10 mouse cellular contexts compared by ENCODE assay signal in genomic region chr5:119193699-119194681, GRCm38 (mm10).
DNase-seq lines count a peak whose midpoint lies in the region; ATAC-seq and TF ChIP-seq lines count a peak whose summit lies in the region.
"Had no signal": no experiment of that assay in that cellular context is flagged by ENCODE, and none has a peak within 500 bp of the region (broad histone marks: within the 10 kb centered on the region; RNA-seq: fewer than 3 reads in every experiment).

No protein-coding gene starts in this region.

- H3K4me2 ChIP-seq in kidney, postnatal 0 days (ENCODE audit: low read length) = no peak overlapping the region
- no peak overlapping the region for H3K4me2 ChIP-seq in kidney, embryonic 14.5 days (replicated peaks; ENCODE audit: low read depth, low read length)
- H3K4me2 ChIP-seq: forebrain, embryonic 12.5 days had no signal

- no peak overlapping the region for H3K4me3 ChIP-seq in kidney, postnatal 0 days (replicated peaks; ENCODE audit: low read depth, low read length)
- no peak overlapping the region for H3K4me3 ChIP-seq in kidney, embryonic 14.5 days (ENCODE audit: low read length)
- H3K4me3 ChIP-seq in thymus, adult 2 months (ENCODE audit: control insufficient read depth, insufficient read depth, low read length) = no peak overlapping the region
- H3K4me3 ChIP-seq: forebrain, embryonic 12.5 days had no signal

- H3K9ac ChIP-seq in kidney, postnatal 0 days (ENCODE audit: low read depth, low read length) = no peak overlapping the region
- no peak overlapping the region for H3K9ac ChIP-seq in kidney, embryonic 14.5 days (ENCODE audit: low read depth, low read length)
- H3K9ac ChIP-seq: forebrain, embryonic 12.5 days had no signal

- DNase-seq in kidney, postnatal 0 days (ENCODE audit: low spot score) = peak; percentile 49
- DNase-seq in embryo, embryonic 11 days = peak; percentile 42
- peak; percentile 63 for DNase-seq in gastrocnemius, postnatal 25 days
- DNase-seq in kidney, postnatal 4 days = peak; percentile 33 to 42
- no peak for DNase-seq in layer of hippocampus, adult 11-12 months (ENCODE audit: low spot score)
- DNase-seq in thymus, adult 2 months = no peak
- DNase-seq: right cerebral cortex, adult 18-20 months had no signal

- TF ChIP-seq POLR2A in thymus, adult 2 months (IDR thresholded peaks at IDR 0.05; ENCODE audit: control insufficient read depth, extremely low read depth, insufficient read depth, low read length, poor library complexity) = no peak

- ATAC-seq in kidney, postnatal 0 days (replicated peaks; ENCODE audit: low FRiP score, low read depth) = no peak
- ATAC-seq in kidney, embryonic 14.5 days (ENCODE audit: low FRiP score, low TSS enrichment) = no peak

- TF ChIP-seq CTCF in kidney, postnatal 0 days (IDR thresholded peaks at IDR 0.05; ENCODE audit: low read depth) = no peak
- TF ChIP-seq CTCF in thymus, adult 2 months (IDR thresholded peaks at IDR 0.05; ENCODE audit: borderline replicate concordance, control insufficient read depth, extremely low read depth, insufficient read depth, low read length, poor library complexity) = no peak

- no peaks in the 10 kb centered on the region for H3K36me3 ChIP-seq in kidney, postnatal 0 days (ENCODE audit: insufficient read depth, low read length)
- no peaks in the 10 kb centered on the region for H3K36me3 ChIP-seq in kidney, embryonic 14.5 days (ENCODE audit: control insufficient read depth, insufficient read depth, low read length)
- no peaks in the 10 kb centered on the region for H3K36me3 ChIP-seq in thymus, adult 2 months (ENCODE audit: control insufficient read depth, insufficient read depth, low read length)
- H3K36me3 ChIP-seq: forebrain, embryonic 12.5 days had no signal

- H3K4me1 ChIP-seq in kidney, postnatal 0 days (replicated peaks; ENCODE audit: insufficient read depth, low read length) = no peaks in the 10 kb centered on the region
- no peaks in the 10 kb centered on the region for H3K4me1 ChIP-seq in kidney, embryonic 14.5 days (ENCODE audit: control insufficient read depth, insufficient read depth, low read length)
- no peaks in the 10 kb centered on the region for H3K4me1 ChIP-seq in thymus, adult 2 months (replicated peaks; ENCODE audit: control insufficient read depth, insufficient read depth, low read length)
- H3K4me1 ChIP-seq: forebrain, embryonic 12.5 days had no signal

- H3K27me3 ChIP-seq in kidney, postnatal 0 days (ENCODE audit: insufficient read depth, low read length) = no peaks in the 10 kb centered on the region
- no peaks in the 10 kb centered on the region for H3K27me3 ChIP-seq in kidney, embryonic 14.5 days (ENCODE audit: control insufficient read depth, insufficient read depth, low read length)
- H3K27me3 ChIP-seq in thymus, adult 2 months (ENCODE audit: control insufficient read depth, insufficient read depth, low read length) = no peaks in the 10 kb centered on the region
- H3K27me3 ChIP-seq: forebrain, embryonic 12.5 days had no signal

- H3K27ac ChIP-seq in kidney, postnatal 0 days = no peak overlapping the region
- no peak overlapping the region for H3K27ac ChIP-seq in kidney, embryonic 14.5 days (ENCODE audit: low read depth, low read length)
- H3K27ac ChIP-seq in thymus, adult 2 months (ENCODE audit: control insufficient read depth, insufficient read depth, low read length) = no peak overlapping the region
- H3K27ac ChIP-seq: forebrain, embryonic 12.5 days; macrophage had no signal

- 47% methylated on average over 21 of the region's 21 CpGs for WGBS in kidney, postnatal 0 days
- 44% methylated on average over 21 of the region's 21 CpGs for WGBS in kidney, embryonic 14.5 days
- 83% methylated on average over 21 of the region's 21 CpGs for WGBS in thymus, adult 2 months

- H3K9me3 ChIP-seq in kidney, postnatal 0 days (replicated peaks; ENCODE audit: low read length) = no peaks in the 10 kb centered on the region
- H3K9me3 ChIP-seq in kidney, embryonic 14.5 days (ENCODE audit: control insufficient read depth, low read length) = peaks cover 4% of the 10 kb centered on the region; the same call in 1 of the 2 replicates

Comparison
In these comparisons a context has a peak if more than half of its experiments do, and no peak if none do; other contexts are left out.
1. DNase-seq: peak in kidney, postnatal 0 days (single experiment), embryo, embryonic 11 days (single experiment), gastrocnemius, postnatal 25 days (single experiment) and kidney, postnatal 4 days (2 of 2); none in layer of hippocampus, adult 11-12 months (single experiment) and thymus, adult 2 months (single experiment).